Mouse (Mus musculus): ENCODE data around the gene Gopc. TPM values are rescaled to one million over a fixed set of nuclear protein-coding genes. Genes with fewer than 3 reads are reported as not detected.
"Not testable (repeated sequence)": the region's sequence is repeated elsewhere in the genome, so short reads cannot be mapped to it uniquely, and the experiment has no call there.

Gopc gene
- polyA plus RNA-seq, 1 experiment = 8.5 TPM

- H3K27ac ChIP-seq (ENCODE audit: insufficient read depth, low read depth, low read length) = no peak overlapping the region
- no peak for TF ChIP-seq POLR2A (IDR thresholded peaks at IDR 0.05; ENCODE audit: low read depth, low read length)
- no peak for TF ChIP-seq CTCF (conservative IDR thresholded peaks at IDR 0.05; ENCODE audit: insufficient read depth, insufficient read length, low read depth, low read length)
- H3K4me3 ChIP-seq (ENCODE audit: insufficient read depth, low read depth, low read length) = no peak overlapping the region
- no peak for DNase-seq
- H3K4me1 ChIP-seq (ENCODE audit: control insufficient read depth, insufficient read depth, low read length) = no peaks in the 10 kb centered on the region; the same call in 1 of the 2 replicates
- H3K36me3 ChIP-seq (ENCODE audit: control insufficient read depth, insufficient read depth, low read length) = no peaks in the 10 kb centered on the region; the same call in 1 of the 2 replicates
- H3K27me3 ChIP-seq (replicated peaks; ENCODE audit: control insufficient read depth, insufficient read depth, low read length) = no peaks in the 10 kb centered on the region
Measured at GRCm38 (mm10) chr10:52302271-52302670, 79.7 kb downstream of the Gopc start.

GRCm38 (mm10) chr10:52301766-52302165 is 80.2 kb downstream of the Gopc start:
- WGBS = 95% methylated on average over 4 of the region's 4 CpGs
- no peaks in the 10 kb centered on the region; the same call in 1 of the 2 replicates for H3K36me3 ChIP-seq (ENCODE audit: control insufficient read depth, insufficient read depth, low read length)
- no peak overlapping the region for H3K4me3 ChIP-seq (ENCODE audit: insufficient read depth, low read depth, low read length)
- TF ChIP-seq POLR2A (IDR thresholded peaks at IDR 0.05; ENCODE audit: low read depth, low read length) (no peak), CTCF (conservative IDR thresholded peaks at IDR 0.05; ENCODE audit: insufficient read depth, insufficient read length, low read depth, low read length) (no peak)
- no peaks in the 10 kb centered on the region; the same call in 1 of the 2 replicates for H3K4me1 ChIP-seq (ENCODE audit: control insufficient read depth, insufficient read depth, low read length)
- H3K27ac ChIP-seq (ENCODE audit: insufficient read depth, low read depth, low read length) = no peak overlapping the region
- no peak for DNase-seq
- H3K27me3 ChIP-seq (replicated peaks; ENCODE audit: control insufficient read depth, insufficient read depth, low read length) = no peaks in the 10 kb centered on the region

- H3K27me3 ChIP-seq (replicated peaks; ENCODE audit: control insufficient read depth, insufficient read depth, low read length); H3K27ac ChIP-seq (ENCODE audit: insufficient read depth, low read depth, low read length); H3K36me3 ChIP-seq (ENCODE audit: control insufficient read depth, insufficient read depth, low read length); H3K4me1 ChIP-seq (ENCODE audit: control insufficient read depth, insufficient read depth, low read length); H3K4me3 ChIP-seq (ENCODE audit: insufficient read depth, low read depth, low read length); DNase-seq: not testable (repeated sequence)
Measured at GRCm38 (mm10) chr10:52298568-52298967, 83.4 kb downstream of the Gopc start.

- no peak for DNase-seq
- no peak for TF ChIP-seq POLR2A (IDR thresholded peaks at IDR 0.05; ENCODE audit: low read depth, low read length)
- no peak for TF ChIP-seq CTCF (conservative IDR thresholded peaks at IDR 0.05; ENCODE audit: insufficient read depth, insufficient read length, low read depth, low read length)
- H3K4me1 ChIP-seq (ENCODE audit: control insufficient read depth, insufficient read depth, low read length) = no peaks in the 10 kb centered on the region; the same call in 1 of the 2 replicates
- H3K27me3 ChIP-seq (replicated peaks; ENCODE audit: control insufficient read depth, insufficient read depth, low read length) = no peaks in the 10 kb centered on the region
- 83% methylated on average over 2 of the region's 2 CpGs for WGBS
- H3K4me3 ChIP-seq (ENCODE audit: insufficient read depth, low read depth, low read length) = no peak overlapping the region
- H3K27ac ChIP-seq (ENCODE audit: insufficient read depth, low read depth, low read length) = no peak overlapping the region
- no peaks in the 10 kb centered on the region for H3K36me3 ChIP-seq (ENCODE audit: control insufficient read depth, insufficient read depth, low read length)
Measured at GRCm38 (mm10) chr10:52295934-52296333, 86.0 kb downstream of the Gopc start.

- peak overlapping the region; percentile 35; the same call in 1 of the 2 replicates for H3K27ac ChIP-seq (ENCODE audit: insufficient read depth, low read depth, low read length)
- DNase-seq = peak; percentile 56
Measured at GRCm38 (mm10) chr10:52293921-52294577, 87.9 kb downstream of the Gopc start.

GRCm38 (mm10) chr10:52292391-52292790 is 89.5 kb downstream of the Gopc start:
- not testable (repeated sequence) for DNase-seq; H3K27me3 ChIP-seq (replicated peaks; ENCODE audit: control insufficient read depth, insufficient read depth, low read length); H3K4me1 ChIP-seq (ENCODE audit: control insufficient read depth, insufficient read depth, low read length); H3K27ac ChIP-seq (ENCODE audit: insufficient read depth, low read depth, low read length); H3K36me3 ChIP-seq (ENCODE audit: control insufficient read depth, insufficient read depth, low read length); H3K4me3 ChIP-seq (ENCODE audit: insufficient read depth, low read depth, low read length)
- WGBS = 50% methylated on average over 1 of the region's 1 CpGs

More at GRCm38 (mm10) chr10:52293921-52294577, 87.9 kb downstream of the Gopc start:
- no peaks in the 10 kb centered on the region for H3K36me3 ChIP-seq (ENCODE audit: control insufficient read depth, insufficient read depth, low read length)
- H3K27me3 ChIP-seq (replicated peaks; ENCODE audit: control insufficient read depth, insufficient read depth, low read length) = no peaks in the 10 kb centered on the region
- no peaks in the 10 kb centered on the region for H3K4me1 ChIP-seq (ENCODE audit: control insufficient read depth, insufficient read depth, low read length)
- no peak overlapping the region for H3K4me3 ChIP-seq (ENCODE audit: insufficient read depth, low read depth, low read length)
- 70% methylated on average over 4 of the region's 4 CpGs for WGBS
- no peak for TF ChIP-seq POLR2A (IDR thresholded peaks at IDR 0.05; ENCODE audit: low read depth, low read length)
- no peak for TF ChIP-seq CTCF (conservative IDR thresholded peaks at IDR 0.05; ENCODE audit: insufficient read depth, insufficient read length, low read depth, low read length)

- Histone ChIP-seq H3K27ac (ENCODE audit: insufficient read depth, low read depth, low read length) (no peak overlapping the region), H3K27me3 (replicated peaks; ENCODE audit: control insufficient read depth, insufficient read depth, low read length) (no peaks in the 10 kb centered on the region), H3K4me3 (ENCODE audit: insufficient read depth, low read depth, low read length) (no peak overlapping the region), H3K36me3 (ENCODE audit: control insufficient read depth, insufficient read depth, low read length) (no peaks in the 10 kb centered on the region), H3K4me1 (ENCODE audit: control insufficient read depth, insufficient read depth, low read length) (no peaks in the 10 kb centered on the region)
- 79% methylated on average over 3 of the region's 3 CpGs for WGBS
- no peak for DNase-seq
- no peak for TF ChIP-seq CTCF (conservative IDR thresholded peaks at IDR 0.05; ENCODE audit: insufficient read depth, insufficient read length, low read depth, low read length)
Measured at GRCm38 (mm10) chr10:52289261-52289660, 92.7 kb downstream of the Gopc start.
